ENCODE assay signal across 24 mouse cellular contexts in the genomic region with DNA sequence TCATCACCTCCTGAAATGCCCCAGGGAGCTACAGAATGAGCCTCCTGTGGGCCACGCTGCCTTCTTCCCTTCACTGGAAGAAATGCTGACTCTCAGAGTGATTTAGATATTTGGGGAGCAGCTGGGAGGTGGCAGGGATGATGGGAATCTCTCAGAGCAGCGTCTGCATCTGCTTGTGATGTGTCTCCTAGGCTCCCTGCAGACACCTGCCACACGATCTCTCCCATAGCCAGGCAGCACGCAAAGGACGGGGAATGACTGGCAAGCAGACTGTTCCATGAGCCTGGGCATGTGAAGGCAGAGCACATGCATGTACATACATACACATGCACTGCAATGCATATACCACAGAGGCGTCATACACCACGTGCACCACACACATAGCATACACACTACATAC.
DNase-seq lines count a peak whose midpoint lies in the region; ATAC-seq lines count a peak whose summit lies in the region.
"Had no signal": no experiment of that assay in that cellular context is flagged by ENCODE, and none has a peak within 500 bp of the region (broad histone marks: within the 10 kb centered on the region; RNA-seq: fewer than 3 reads in every experiment).

No protein-coding gene starts in this region.

- no peak overlapping the region for H3K4me3 ChIP-seq in midbrain, embryonic 15.5 days
- H3K4me3 ChIP-seq: embryonic facial prominence, embryonic 15.5 days; forebrain, embryonic 12.5 days; gastrocnemius, adult 2 months; heart, adult 2 months; kidney, embryonic 15.5 days; liver, embryonic 13.5 days; lung, embryonic 15.5 days; stomach, embryonic 15.5 days had no signal

- peaks cover 10% of the 10 kb centered on the region for H3K4me1 ChIP-seq in midbrain, embryonic 15.5 days
- H3K4me1 ChIP-seq: embryonic facial prominence, embryonic 15.5 days; liver, embryonic 13.5 days; lung, embryonic 15.5 days; stomach, embryonic 15.5 days had no signal

- intact Hi-C loops in left cerebral cortex, postnatal 25 days (cut with DNase I), result no loop called here
- intact Hi-C loops in gastrocnemius, postnatal 36 days (cut with DNase I), result no loop called here

- no peak overlapping the region for H3K27ac ChIP-seq in midbrain, embryonic 15.5 days
- H3K27ac ChIP-seq: embryonic facial prominence, embryonic 15.5 days; forebrain, embryonic 12.5 days; gastrocnemius, adult 2 months; heart, adult 2 months; kidney, embryonic 15.5 days; liver, embryonic 13.5 days; lung, embryonic 15.5 days; stomach, embryonic 15.5 days had no signal

- H3K9me3 ChIP-seq in midbrain, embryonic 15.5 days, result no peaks in the 10 kb centered on the region
- H3K9me3 ChIP-seq: embryonic facial prominence, embryonic 15.5 days; forebrain, embryonic 12.5 days; kidney, embryonic 15.5 days; liver, embryonic 13.5 days; lung, embryonic 15.5 days; stomach, embryonic 15.5 days had no signal

- no peak for DNase-seq in frontal cortex, postnatal 36 days (ENCODE audit: low spot score in 2 of 2)
- peak; percentile 10 to 31 for DNase-seq in left cerebral cortex, postnatal 25 days (ENCODE audit: low spot score in 2 of 2)
- DNase-seq in left cerebral cortex, adult 11 months (ENCODE audit: low spot score), result no peak
- peak; percentile 46 for DNase-seq in brain, adult 2 months (ENCODE audit: low read depth, low spot score)
- DNase-seq in liver, result no peak
- DNase-seq in gastrocnemius, postnatal 36 days, result no peak
- DNase-seq: adrenal gland, postnatal 10 days; B cell, adult 2 months; cerebellum, adult 9-10 months; embryo, embryonic 11 days; gastrocnemius, adult 2 months; heart, adult 2 months; layer of hippocampus, postnatal 36 days; liver, embryonic 13.5 days; spleen, adult 18-20 months; thymus, postnatal 14 days had no signal

- no peaks in the 10 kb centered on the region for H3K27me3 ChIP-seq in midbrain, embryonic 15.5 days (replicated peaks)
- H3K27me3 ChIP-seq: embryonic facial prominence, embryonic 15.5 days; kidney, embryonic 15.5 days; liver, embryonic 13.5 days; lung, embryonic 15.5 days; stomach, embryonic 15.5 days had no signal

- 55% methylated on average over 7 of the region's 7 CpGs for WGBS in midbrain, embryonic 15.5 days

- no peak overlapping the region for H3K9ac ChIP-seq in midbrain, embryonic 15.5 days
- H3K9ac ChIP-seq: embryonic facial prominence, embryonic 15.5 days; forebrain, embryonic 12.5 days; kidney, embryonic 15.5 days; liver, embryonic 13.5 days; lung, embryonic 15.5 days; stomach, embryonic 15.5 days had no signal

- H3K4me2 ChIP-seq in midbrain, embryonic 15.5 days, result no peak overlapping the region
- H3K4me2 ChIP-seq: embryonic facial prominence, embryonic 15.5 days; forebrain, embryonic 12.5 days; kidney, embryonic 15.5 days; liver, embryonic 13.5 days; lung, embryonic 15.5 days; stomach, embryonic 15.5 days had no signal

- peak; percentile 64 for ATAC-seq in frontal cortex, adult (ENCODE audit: low TSS enrichment)
- 0 out of 2 replicates have a peak, but pooled peaks have one; percentile 48 for ATAC-seq in midbrain, embryonic 15.5 days (replicated peaks)
- ATAC-seq: inflammation-experienced regulatory T-cells, adult 6 months had no signal

- no peaks in the 10 kb centered on the region for H3K36me3 ChIP-seq in midbrain, embryonic 15.5 days (replicated peaks)
- H3K36me3 ChIP-seq: embryonic facial prominence, embryonic 15.5 days; forebrain, embryonic 12.5 days; kidney, embryonic 15.5 days; liver, embryonic 13.5 days; lung, embryonic 15.5 days; stomach, embryonic 15.5 days had no signal

Comparison
In these comparisons a context has a peak if more than half of its experiments do, and no peak if none do; other contexts are left out.
1. DNase-seq: peak in left cerebral cortex, postnatal 25 days (2 of 2) and brain, adult 2 months (single experiment); none in frontal cortex, postnatal 36 days (0 of 2), left cerebral cortex, adult 11 months (single experiment), liver (single experiment) and gastrocnemius, postnatal 36 days (0 of 2).